Mouse (Mus musculus): ENCODE measurements around the gene Capn10. TPM values are rescaled to one million over a fixed set of nuclear protein-coding genes. Genes with fewer than 3 reads are reported as not detected.

Capn10 gene
- polyA plus RNA-seq (2016; fragmentation: Nextera tagmentation; extraction: Ambion mirVana): 52.0 and 52.9 TPM in 2 replicates

GRCm38 (mm10) chr1:92934182-92934827 lies at the start of gene Capn10:
Capn10 (plus strand) TSS chr1:92934376.
- no peaks in the 10 kb centered on the region for H3K9me3 ChIP-seq
- WGBS: 0% methylated on average over 45 of the region's 45 CpGs
- ATAC-seq (ENCODE audit: low FRiP score): peak; percentile 100

GRCm38 (mm10) chr1:92888901-92889655 lies 45.1 kb upstream of the Capn10 start:
- Histone ChIP-seq H3K36me3 (replicated peaks) (no peaks in the 10 kb centered on the region), H3K27me3 (no peaks in the 10 kb centered on the region; the same call in 1 of the 2 replicates), H3K27ac (no peak overlapping the region), H3K9ac (no peak overlapping the region), H3K4me1 (no peaks in the 10 kb centered on the region), H3K4me3 (replicated peaks) (no peak overlapping the region), H3K9me3 (no peaks in the 10 kb centered on the region), H3K4me2 (no peak overlapping the region)
- ATAC-seq (ENCODE audit: low FRiP score): no peak
- WGBS: 79% methylated on average over 7 of the region's 7 CpGs

More at GRCm38 (mm10) chr1:92934182-92934827, at the start of gene Capn10:
- Histone ChIP-seq H3K9ac (peak within 1 kb of the TSS; percentile 82), H3K36me3 (replicated peaks) (peaks cover 18% of the 10 kb centered on the region), H3K4me2 (peak within 1 kb of the TSS; percentile 83), H3K4me1 (peaks cover 34% of the 10 kb centered on the region), H3K27me3 (peaks cover 5% of the 10 kb centered on the region; the same call in 1 of the 2 replicates), H3K4me3 (replicated peaks) (peak within 1 kb of the TSS; percentile 77), H3K27ac (peak within 1 kb of the TSS; percentile 97)

GRCm38 (mm10) chr1:92892791-92893190 lies 41.4 kb upstream of the Capn10 start:
- Histone ChIP-seq H3K9me3 (no peaks in the 10 kb centered on the region), H3K4me3 (replicated peaks) (no peak overlapping the region), H3K36me3 (replicated peaks) (no peaks in the 10 kb centered on the region), H3K27me3 (peaks cover 8% of the 10 kb centered on the region), H3K9ac (no peak overlapping the region), H3K27ac (no peak overlapping the region), H3K4me2 (no peak overlapping the region), H3K4me1 (no peaks in the 10 kb centered on the region)
- no peak for ATAC-seq (ENCODE audit: low FRiP score)
- 81% methylated on average over 3 of the region's 3 CpGs for WGBS

- Histone ChIP-seq H3K9ac (no peak overlapping the region), H3K4me1 (no peaks in the 10 kb centered on the region), H3K4me3 (replicated peaks) (no peak overlapping the region), H3K36me3 (replicated peaks) (no peaks in the 10 kb centered on the region), H3K27me3 (peaks cover 8% of the 10 kb centered on the region), H3K27ac (no peak overlapping the region), H3K4me2 (no peak overlapping the region), H3K9me3 (no peaks in the 10 kb centered on the region)
- WGBS: 74% methylated on average over 3 of the region's 3 CpGs
- ATAC-seq (ENCODE audit: low FRiP score): no peak
These were observed 40.3 kb upstream of the Capn10 start for GRCm38 (mm10) chr1:92893896-92894295.

- WGBS: 12% methylated on average over 3 of the region's 3 CpGs
- Histone ChIP-seq H3K4me2 (no peak overlapping the region), H3K4me3 (replicated peaks) (no peak overlapping the region), H3K9ac (no peak overlapping the region), H3K9me3 (no peaks in the 10 kb centered on the region), H3K27me3 (peaks cover 9% of the 10 kb centered on the region), H3K27ac (no peak overlapping the region), H3K4me1 (no peaks in the 10 kb centered on the region), H3K36me3 (replicated peaks) (no peaks in the 10 kb centered on the region)
- peak; percentile 55 for ATAC-seq (ENCODE audit: low FRiP score)
These were observed 39.1 kb upstream of the Capn10 start for GRCm38 (mm10) chr1:92895089-92895488.

GRCm38 (mm10) chr1:92902786-92903185 lies 31.4 kb upstream of the Capn10 start, which contains the start of gene Ankmy1:
Ankmy1 (minus strand) TSS chr1:92902906.
- under 1% methylated on average over 15 of the region's 15 CpGs for WGBS
- Histone ChIP-seq H3K9me3 (no peaks in the 10 kb centered on the region), H3K4me3 (replicated peaks) (peak within 1 kb of the TSS; percentile 9), H3K27ac (0 out of 2 replicates have a peak within 1 kb of the TSS, but pooled peaks have one; percentile 19), H3K4me1 (peaks cover 22% of the 10 kb centered on the region), H3K36me3 (replicated peaks) (no peaks in the 10 kb centered on the region), H3K27me3 (peaks cover 4% of the 10 kb centered on the region), H3K4me2 (peak within 1 kb of the TSS; percentile 45), H3K9ac (peak within 1 kb of the TSS; percentile 36; the same call in 1 of the 2 replicates)
- peak; percentile 43 for ATAC-seq (ENCODE audit: low FRiP score)

GRCm38 (mm10) chr1:92903627-92904026 lies 30.5 kb upstream of the Capn10 start:
- 78% methylated on average over 4 of the region's 4 CpGs for WGBS
- Histone ChIP-seq H3K4me1 (peaks cover 26% of the 10 kb centered on the region), H3K9ac (no peak overlapping the region), H3K9me3 (no peaks in the 10 kb centered on the region), H3K27ac (no peak overlapping the region), H3K27me3 (peaks cover 8% of the 10 kb centered on the region), H3K4me2 (no peak overlapping the region), H3K4me3 (replicated peaks) (no peak overlapping the region), H3K36me3 (replicated peaks) (no peaks in the 10 kb centered on the region)
- no peak for ATAC-seq (ENCODE audit: low FRiP score)

- H3K4me3 ChIP-seq (replicated peaks): no peak overlapping the region
- 84% methylated on average over 2 of the region's 2 CpGs for WGBS
- no peak overlapping the region for H3K27ac ChIP-seq
- ATAC-seq (ENCODE audit: low FRiP score): no peak
- H3K36me3 ChIP-seq (replicated peaks): no peaks in the 10 kb centered on the region
- H3K4me1 ChIP-seq: peaks cover 37% of the 10 kb centered on the region
- peaks cover 10% of the 10 kb centered on the region for H3K27me3 ChIP-seq
- no peaks in the 10 kb centered on the region for H3K9me3 ChIP-seq
- H3K4me2 ChIP-seq: no peak overlapping the region
- H3K9ac ChIP-seq: no peak overlapping the region
These were observed 28.4 kb upstream of the Capn10 start for GRCm38 (mm10) chr1:92905703-92906310.

GRCm38 (mm10) chr1:92906779-92907631 lies 27.2 kb upstream of the Capn10 start, which contains the start of gene Dusp28:
Dusp28 (plus strand) TSS chr1:92906981.
- peaks cover 10% of the 10 kb centered on the region for H3K27me3 ChIP-seq
- H3K4me3 ChIP-seq (replicated peaks): peak within 1 kb of the TSS; percentile 77
- H3K36me3 ChIP-seq (replicated peaks): no peaks in the 10 kb centered on the region
- H3K9ac ChIP-seq: peak within 1 kb of the TSS; percentile 71
- ATAC-seq (ENCODE audit: low FRiP score): peak; percentile 89
- H3K27ac ChIP-seq: peak within 1 kb of the TSS; percentile 89
- WGBS: under 1% methylated on average over 80 of the region's 81 CpGs
- H3K4me1 ChIP-seq: peaks cover 45% of the 10 kb centered on the region
- H3K4me2 ChIP-seq: peak within 1 kb of the TSS; percentile 60
- no peaks in the 10 kb centered on the region for H3K9me3 ChIP-seq

- Histone ChIP-seq H3K36me3 (replicated peaks) (no peaks in the 10 kb centered on the region), H3K9ac (peak overlapping the region; percentile 71), H3K4me3 (replicated peaks) (peak overlapping the region; percentile 77), H3K27me3 (peaks cover 10% of the 10 kb centered on the region), H3K4me1 (peaks cover 47% of the 10 kb centered on the region), H3K27ac (peak overlapping the region; percentile 89), H3K4me2 (peak overlapping the region; percentile 60), H3K9me3 (no peaks in the 10 kb centered on the region)
- no peak for ATAC-seq (ENCODE audit: low FRiP score)
- WGBS: 45% methylated on average over 20 of the region's 20 CpGs
These were observed 26.4 kb upstream of the Capn10 start for GRCm38 (mm10) chr1:92907632-92908360.

- peaks cover 10% of the 10 kb centered on the region for H3K27me3 ChIP-seq
- H3K4me3 ChIP-seq (replicated peaks): no peak overlapping the region
- no peak overlapping the region for H3K27ac ChIP-seq
- WGBS: 96% methylated on average over 3 of the region's 3 CpGs
- no peaks in the 10 kb centered on the region for H3K36me3 ChIP-seq (replicated peaks)
- H3K9ac ChIP-seq: no peak overlapping the region
- H3K4me2 ChIP-seq: no peak overlapping the region
- peaks cover 45% of the 10 kb centered on the region for H3K4me1 ChIP-seq
- ATAC-seq (ENCODE audit: low FRiP score): no peak
- no peaks in the 10 kb centered on the region for H3K9me3 ChIP-seq
These were observed 25.5 kb upstream of the Capn10 start for GRCm38 (mm10) chr1:92908664-92909063.

Data from forebrain, embryonic 12.5 days (tissue).